Mouse (Mus musculus) telencephalon, adult 2 months (tissue): ENCODE data around the gene Ccl5.

Experiments used
- DNase-seq: peaks from one replicate; pipeline ENCODE4 v3.0.0-alpha.2; 2011; ENCODE audit warnings: low read depth, low spot score

The Ccl5 gene

DNA sequence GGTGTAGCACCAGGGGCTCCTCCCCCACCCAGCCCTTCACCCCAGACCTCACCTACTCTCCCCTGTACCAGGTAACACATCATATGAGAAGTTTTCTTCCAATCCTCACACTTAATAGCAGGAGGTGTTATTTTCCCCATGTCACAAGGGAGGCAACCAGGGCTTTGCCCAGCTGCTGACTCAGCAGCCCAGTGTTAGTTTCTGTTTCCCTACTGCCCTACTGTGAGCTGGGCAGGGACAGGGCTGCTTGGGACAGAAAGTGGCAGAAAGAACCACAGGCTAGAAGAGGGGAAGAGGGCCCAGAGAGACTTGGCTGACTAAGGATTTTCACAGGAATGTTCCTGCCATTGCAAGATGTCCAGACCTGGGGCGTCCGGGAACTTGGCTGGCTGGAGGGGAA, 10.6 kb upstream of the Ccl5 start:
- DNase-seq = no peak

DNA sequence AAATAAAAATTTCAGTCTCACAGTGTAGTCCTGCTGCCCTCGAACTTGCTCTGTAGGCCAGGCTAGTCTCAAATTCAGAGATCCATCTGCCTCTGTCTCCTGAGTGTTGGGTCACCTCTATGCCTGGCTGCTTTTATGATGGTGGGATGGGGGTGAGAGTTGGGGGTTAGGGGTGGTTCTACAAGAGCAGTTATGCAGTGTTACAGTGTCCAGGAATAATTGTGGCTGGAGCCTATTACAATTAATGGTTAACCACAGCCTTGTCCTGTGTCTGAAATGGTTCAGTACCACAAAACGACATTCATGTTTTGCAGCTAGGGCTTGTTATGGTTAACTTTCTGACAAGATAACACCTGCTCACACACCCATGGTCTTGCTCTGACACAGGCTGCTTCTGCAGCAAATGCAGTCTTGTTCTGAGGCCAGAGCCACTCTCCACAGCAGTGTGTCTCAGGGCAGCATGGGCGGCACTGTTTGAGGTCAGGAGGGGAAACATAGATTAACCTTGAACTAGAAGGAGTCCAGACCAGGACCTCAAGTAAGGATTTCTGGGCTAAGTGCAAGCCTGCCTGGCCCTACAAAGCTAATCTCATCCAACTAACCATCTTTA, 8.5 kb upstream of the Ccl5 start:
- DNase-seq = no peak

- no peak for DNase-seq
Measured at GRCm38 (mm10) chr11:83536831-83537230, 6.5 kb upstream of the Ccl5 start.

DNA sequence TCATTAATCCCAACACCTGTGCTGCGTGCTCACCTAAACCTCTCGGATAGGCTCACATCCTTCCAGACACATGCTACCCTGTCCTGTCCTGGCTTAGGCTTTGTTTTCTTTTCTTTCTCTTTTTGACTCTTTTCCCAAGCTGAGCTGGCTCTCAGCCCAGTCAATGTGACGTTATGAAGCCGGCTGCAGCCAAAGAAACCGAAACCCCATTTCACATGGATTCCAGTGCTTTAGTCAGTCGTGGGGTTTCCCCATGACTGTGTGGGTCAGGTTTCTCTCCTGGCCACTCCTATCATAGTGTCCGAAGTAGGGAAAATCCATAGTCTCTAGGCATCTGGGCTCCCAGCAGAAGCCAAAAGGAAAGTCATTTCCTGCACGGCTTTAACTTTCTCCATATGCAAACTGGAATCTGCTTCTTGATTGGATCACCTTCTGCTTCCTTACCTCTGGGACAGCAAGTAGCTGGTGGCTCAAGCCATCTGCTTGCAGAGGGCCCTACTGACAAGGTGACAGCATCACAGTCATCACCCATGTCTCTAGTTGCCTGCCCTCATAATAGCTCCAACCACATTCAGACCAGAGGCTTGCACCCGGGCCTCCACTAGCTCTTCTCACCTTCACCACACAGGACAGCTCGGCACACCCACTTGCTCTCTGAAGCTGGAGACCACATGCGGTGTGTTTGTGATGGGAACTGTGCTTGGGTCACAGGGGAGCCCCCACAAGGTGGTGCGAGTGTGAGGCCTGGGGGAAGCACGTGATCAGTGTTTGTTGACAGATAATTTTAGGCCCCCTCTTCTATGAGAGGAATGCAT, 4.5 kb upstream of the Ccl5 start:
- DNase-seq = no peak

GRCm38 (mm10) chr11:83534143-83534542, 3.8 kb upstream of the Ccl5 start:
- DNase-seq = no peak

- no peak for DNase-seq
Measured at GRCm38 (mm10) chr11:83533192-83533591, 2.9 kb upstream of the Ccl5 start.

- no peak for DNase-seq
Measured at GRCm38 (mm10) chr11:83529024-83529423, 1.3 kb downstream of the Ccl5 start.

DNA sequence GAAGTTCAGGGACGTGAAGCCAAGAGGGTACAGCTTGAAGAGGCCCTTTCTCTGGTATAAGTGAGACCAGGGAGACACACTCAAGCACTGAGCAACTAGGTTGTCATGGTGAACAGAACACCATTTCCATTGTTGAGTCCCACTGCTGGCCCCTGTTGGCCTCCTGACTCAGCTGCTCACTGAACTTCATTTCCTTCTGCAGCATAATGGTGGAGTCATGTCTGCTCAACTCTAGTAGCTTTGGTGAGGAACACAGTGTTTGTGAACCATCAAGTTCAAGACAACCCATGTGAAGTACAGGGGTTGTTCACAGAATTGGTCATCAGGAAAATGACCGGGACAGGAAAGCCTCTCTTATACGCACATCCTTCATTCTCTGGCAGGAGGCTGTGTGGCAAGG, 8.2 kb downstream of the Ccl5 start, which contains the start of gene Heatr9:
Heatr9 (minus strand) TSS at position 101 of the 400 bp plus-strand sequence.
- DNase-seq = no peak

DNA sequence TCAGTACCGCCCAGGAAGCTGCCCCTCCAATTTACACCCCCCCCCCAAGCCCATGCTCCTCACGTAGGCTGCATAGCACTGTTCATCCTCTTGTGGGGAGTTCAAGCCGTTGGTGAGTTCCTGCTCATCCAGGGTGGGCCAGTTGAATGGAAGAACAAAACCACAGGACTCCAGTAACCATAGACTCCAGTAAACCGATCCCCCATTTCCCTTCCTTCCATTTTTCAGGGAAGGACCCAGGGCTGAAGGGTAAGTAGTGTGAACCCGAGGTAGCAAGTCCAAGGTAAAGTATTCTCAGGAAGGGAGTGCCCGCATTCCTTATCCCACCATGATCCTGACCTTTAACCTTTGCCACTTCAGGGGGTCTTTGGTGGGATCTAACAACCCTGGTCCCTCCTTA, 11.9 kb downstream of the Ccl5 start:
- no peak for DNase-seq

DNA sequence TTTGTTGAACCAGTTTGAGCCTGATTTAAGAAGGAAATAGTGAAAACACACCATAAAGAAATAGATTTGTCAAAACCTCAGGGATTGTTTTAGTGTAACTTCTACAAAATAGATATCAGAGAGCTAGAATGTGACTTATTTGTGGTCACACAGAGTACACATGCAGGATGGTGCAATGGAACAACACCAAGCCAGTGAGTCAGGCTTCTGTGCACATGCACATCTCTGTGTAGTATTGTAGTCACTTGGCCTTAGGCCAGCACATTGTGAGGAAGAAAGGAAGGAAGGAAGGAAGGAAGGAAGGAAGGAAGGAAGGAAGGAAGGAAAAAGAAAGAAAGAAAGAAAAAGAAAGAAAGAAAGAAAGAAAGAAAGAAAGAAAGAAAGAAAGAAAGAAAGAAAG, 13.2 kb downstream of the Ccl5 start:
- no peak for DNase-seq

DNA sequence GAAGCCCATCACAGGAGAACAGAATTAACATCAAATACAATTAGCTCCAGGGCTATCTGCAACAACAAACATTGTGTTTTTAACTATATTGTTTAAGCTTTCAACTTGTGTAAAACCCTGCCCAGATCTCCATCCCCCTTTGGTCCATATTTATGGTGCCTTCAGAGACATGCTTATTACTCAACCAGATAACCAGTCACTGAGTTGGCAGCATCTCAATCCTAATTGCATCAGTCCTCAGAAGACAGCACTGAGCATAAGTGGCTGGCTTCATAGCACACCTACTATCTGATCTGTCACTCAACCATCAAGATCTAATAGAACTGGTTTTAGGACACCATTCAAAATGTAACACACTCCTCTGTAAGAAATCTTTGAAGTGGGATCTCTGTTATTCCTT, 20.8 kb downstream of the Ccl5 start:
- DNase-seq = no peak

DNA sequence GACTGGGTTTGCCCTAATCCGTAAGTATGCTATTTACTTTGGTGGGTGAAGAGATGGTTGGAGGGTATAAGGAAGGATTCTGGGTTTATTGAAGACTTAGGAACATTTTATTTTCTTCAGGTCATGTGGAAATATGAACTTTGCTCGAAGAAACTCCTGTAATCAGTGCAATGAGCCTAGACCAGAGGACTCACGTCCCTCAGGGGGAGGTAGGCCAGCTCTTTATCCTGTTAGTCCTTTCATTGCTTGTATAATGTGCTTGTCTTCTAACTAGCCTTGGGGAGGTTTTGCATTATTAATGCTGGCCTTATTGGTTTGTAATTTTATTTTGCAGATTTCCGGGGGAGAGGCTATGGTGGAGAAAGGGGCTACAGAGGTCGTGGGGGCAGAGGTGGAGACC, 26.0 kb downstream of the Ccl5 start:
- DNase-seq = no peak

DNA sequence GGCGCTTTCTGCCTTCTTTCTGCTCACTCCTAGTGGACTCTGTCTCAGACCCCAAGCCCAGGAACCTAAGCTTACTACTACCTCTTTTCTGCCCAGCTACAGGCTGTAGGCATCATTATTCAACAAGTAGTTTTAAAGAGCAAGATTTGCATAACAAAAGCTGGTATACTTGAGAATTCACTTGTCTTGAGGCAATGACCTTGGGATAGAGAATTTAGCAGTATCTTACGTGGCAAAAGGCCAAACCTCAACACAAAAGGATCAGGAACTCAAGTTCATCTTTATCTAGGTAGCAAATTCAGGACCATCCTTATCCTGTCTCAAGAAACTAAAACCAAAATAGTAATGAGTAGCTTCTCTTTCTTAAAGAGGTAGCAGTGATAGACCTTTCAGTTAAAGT, 34.7 kb downstream of the Ccl5 start:
- no peak for DNase-seq

GRCm38 (mm10) chr11:83491488-83491887, 38.8 kb downstream of the Ccl5 start:
- no peak for DNase-seq
